Comparison of ENCODE assay signal across 8 mouse cellular contexts in the genomic region with DNA sequence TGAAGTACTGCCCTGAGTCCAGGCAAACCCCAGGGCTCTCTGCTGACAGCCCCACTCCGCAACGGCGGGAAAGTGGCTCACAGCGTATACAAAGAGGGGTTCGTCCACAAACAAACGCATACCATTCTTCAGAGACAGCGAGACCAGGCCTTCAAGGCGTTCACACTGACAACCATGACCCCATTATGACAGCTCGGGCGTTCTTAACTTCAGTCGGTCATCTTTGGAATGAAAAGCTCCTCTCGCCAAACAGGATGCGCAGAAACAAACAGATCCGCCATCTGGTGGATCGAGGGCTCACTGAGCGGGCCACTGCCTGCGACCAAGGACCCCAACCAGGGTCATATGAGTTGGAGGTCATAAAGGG. TPM values are rescaled to one million over a fixed set of nuclear protein-coding genes. Genes with fewer than 3 reads are reported as not detected.
A peak's percentile ranks its signal among the peaks of the same experiment; 100 is the strongest.
DNase-seq lines count a peak whose midpoint lies in the region; ATAC-seq and TF ChIP-seq lines count a peak whose summit lies in the region.

No protein-coding gene starts in this region.

- H3K79me2 ChIP-seq in liver, adult 2 months (ENCODE audit: control insufficient read depth, insufficient read depth, low read length) = no peaks in the 10 kb centered on the region

- peak overlapping the region; percentile 82 for H3K27ac ChIP-seq in forebrain, postnatal 0 days (ENCODE audit: low read depth, low read length)
- no peak overlapping the region for H3K27ac ChIP-seq in liver, adult 2 months (replicated peaks; ENCODE audit: insufficient read depth, low read depth, low read length)
- H3K27ac ChIP-seq in midbrain, postnatal 0 days (ENCODE audit: low read depth, low read length) = peak overlapping the region; percentile 81; the same call in 1 of the 2 replicates

- peak overlapping the region; percentile 63 for H3K9ac ChIP-seq in forebrain, postnatal 0 days
- peak overlapping the region; percentile 66 for H3K9ac ChIP-seq in liver, adult 2 months (ENCODE audit: low read depth, low read length)
- peak overlapping the region; percentile 84 for H3K9ac ChIP-seq in midbrain, postnatal 0 days (replicated peaks; ENCODE audit: low read length, poor library complexity, severe bottlenecking)

- no peak for TF ChIP-seq POLR2A in liver, adult 2 months (IDR thresholded peaks at IDR 0.05; ENCODE audit: extremely low read depth, insufficient read depth, low read length)

- no peak for TF ChIP-seq CTCF in forebrain, postnatal 0 days (IDR thresholded peaks at IDR 0.05; ENCODE audit: low read depth)
- no peak for TF ChIP-seq CTCF in liver, adult 2 months (IDR thresholded peaks at IDR 0.05; ENCODE audit: low read depth, low read length)
- peak; percentile 28 for TF ChIP-seq CTCF in midbrain, postnatal 0 days (IDR thresholded peaks at IDR 0.05)

- H3K4me2 ChIP-seq in forebrain, postnatal 0 days (ENCODE audit: low read depth) = peak overlapping the region; percentile 84
- H3K4me2 ChIP-seq in midbrain, postnatal 0 days (ENCODE audit: low read depth, low read length, poor library complexity, severe bottlenecking) = peak overlapping the region; percentile 90

- H3K4me1 ChIP-seq in forebrain, postnatal 0 days (ENCODE audit: insufficient read depth) = peaks cover 8% of the 10 kb centered on the region; the same call in 1 of the 2 replicates
- H3K4me1 ChIP-seq in liver, adult 2 months (ENCODE audit: control insufficient read depth, insufficient read depth, low read length) = 0 out of 2 replicates have a peak, but pooled peaks cover 4% of the 10 kb centered on the region
- no peaks in the 10 kb centered on the region for H3K4me1 ChIP-seq in midbrain, postnatal 0 days (ENCODE audit: insufficient read depth, low read length)

- WGBS in forebrain, postnatal 0 days = under 1% methylated on average over 17 of the region's 17 CpGs
- 5% methylated on average over 17 of the region's 17 CpGs for WGBS in liver, adult 2 months
- WGBS in midbrain, postnatal 0 days = under 1% methylated on average over 17 of the region's 17 CpGs

- H3K9me3 ChIP-seq in forebrain, postnatal 0 days (ENCODE audit: low read length) = no peaks in the 10 kb centered on the region
- H3K9me3 ChIP-seq in midbrain, postnatal 0 days (ENCODE audit: low read length) = no peaks in the 10 kb centered on the region

- H3K4me3 ChIP-seq in forebrain, postnatal 0 days (ENCODE audit: low read depth, low read length) = peak overlapping the region; percentile 90
- H3K4me3 ChIP-seq in liver, adult 2 months (ENCODE audit: insufficient read depth, low read depth, low read length) = peak overlapping the region; percentile 79
- peak overlapping the region; percentile 83 for H3K4me3 ChIP-seq in midbrain, postnatal 0 days (ENCODE audit: low read depth, low read length)

- ATAC-seq in forebrain, postnatal 0 days = no peak; the same call in 1 of the 2 replicates
- 0 out of 2 replicates have a peak, but pooled peaks have one; percentile 13 for ATAC-seq in midbrain, postnatal 0 days (ENCODE audit: low FRiP score)

- no peaks in the 10 kb centered on the region; the same call in 1 of the 2 replicates for H3K27me3 ChIP-seq in forebrain, postnatal 0 days (ENCODE audit: insufficient read depth, low read length)
- H3K27me3 ChIP-seq in liver, adult 2 months (ENCODE audit: control insufficient read depth, insufficient read depth, low read length) = no peaks in the 10 kb centered on the region
- no peaks in the 10 kb centered on the region for H3K27me3 ChIP-seq in midbrain, postnatal 0 days (ENCODE audit: insufficient read depth, low read length)

- peak; percentile 6 for DNase-seq in kidney, adult 11 months
- no peak for DNase-seq in kidney, postnatal 36 days
- DNase-seq in brain, adult 2 months (ENCODE audit: low read depth, low spot score) = peak; percentile 68
- DNase-seq in forebrain, postnatal 0 days = no peak
- no peak for DNase-seq in liver, adult 2 months (ENCODE audit: extremely low read depth, low read depth, low spot score)
- peak; percentile 39 for DNase-seq in midbrain, postnatal 0 days (ENCODE audit: low spot score)
- DNase-seq in T-cell, adult 2 months (ENCODE audit: low spot score) = no peak
- no peak for DNase-seq in gastrocnemius, postnatal 10 days

- no peaks in the 10 kb centered on the region for H3K36me3 ChIP-seq in forebrain, postnatal 0 days (ENCODE audit: insufficient read depth)
- H3K36me3 ChIP-seq in liver, adult 2 months (ENCODE audit: control insufficient read depth, insufficient read depth, low read length) = no peaks in the 10 kb centered on the region
- no peaks in the 10 kb centered on the region for H3K36me3 ChIP-seq in midbrain, postnatal 0 days (ENCODE audit: insufficient read depth, low read length)

RNA-seq across cellular contexts. Expression of a gene that starts 1.5 kb away (rescaled TPM):
- 19.5 and 21.8 TPM in 2 replicates for total RNA-seq in forebrain, postnatal 0 days (2014; rRNA removed)
- 10.0 and 10.6 TPM in 2 replicates for polyA plus RNA-seq in forebrain, postnatal 0 days (2015; fragmentation: Nextera tagmentation; extraction: Ambion mirVana)
- total RNA-seq in liver, adult 2 months (2014; rRNA removed) = 0.09 and 0.34 TPM in 2 replicates
- polyA plus RNA-seq in liver, adult 2 months (2012; rRNA removed) = 0.07 and 0.12 TPM in 2 replicates
- 9.9 and 16.3 TPM in 2 replicates for total RNA-seq in midbrain, postnatal 0 days (2014; rRNA removed)
- 5.2 and 5.5 TPM in 2 replicates for polyA plus RNA-seq in midbrain, postnatal 0 days (2015; fragmentation: Nextera tagmentation; extraction: Ambion mirVana)
- 1 to 10 TPM; 1.9 to 2.5 TPM for total RNA-seq in gastrocnemius, postnatal 10 days (2021)

RNA-seq across cellular contexts. Expression of a gene that starts 36.0 kb away (rescaled TPM):
- total RNA-seq in forebrain, postnatal 0 days (2014; rRNA removed) = 10.5 and 20.1 TPM in 2 replicates
- polyA plus RNA-seq in forebrain, postnatal 0 days (2015; fragmentation: Nextera tagmentation; extraction: Ambion mirVana) = 17.1 and 20.4 TPM in 2 replicates
- 16.6 TPM in 1 of 2 replicates, not detected in the other for total RNA-seq in liver, adult 2 months (2014; rRNA removed)
- polyA plus RNA-seq in liver, adult 2 months (2012; rRNA removed) = 0.11 and 0.24 TPM in 2 replicates
- 12.3 and 22.7 TPM in 2 replicates for total RNA-seq in midbrain, postnatal 0 days (2014; rRNA removed)
- 18.9 and 19.5 TPM in 2 replicates for polyA plus RNA-seq in midbrain, postnatal 0 days (2015; fragmentation: Nextera tagmentation; extraction: Ambion mirVana)
- over 10,000 TPM; 50,548 to 53,307 TPM for total RNA-seq in gastrocnemius, postnatal 10 days (2021)

RNA-seq across cellular contexts. Expression of a gene that starts 52.8 kb away (rescaled TPM):
- total RNA-seq in forebrain, postnatal 0 days (2014; rRNA removed) = 70.9 and 72.8 TPM in 2 replicates
- 113 and 127 TPM in 2 replicates for polyA plus RNA-seq in forebrain, postnatal 0 days (2015; fragmentation: Nextera tagmentation; extraction: Ambion mirVana)
- total RNA-seq in liver, adult 2 months (2014; rRNA removed) = 15.4 and 15.7 TPM in 2 replicates
- 24.4 and 24.6 TPM in 2 replicates for polyA plus RNA-seq in liver, adult 2 months (2012; rRNA removed)
- 54.2 and 59.8 TPM in 2 replicates for total RNA-seq in midbrain, postnatal 0 days (2014; rRNA removed)
- polyA plus RNA-seq in midbrain, postnatal 0 days (2015; fragmentation: Nextera tagmentation; extraction: Ambion mirVana) = 97.7 and 101 TPM in 2 replicates
- 10 to 100 TPM; 11.7 to 14.1 TPM for total RNA-seq in gastrocnemius, postnatal 10 days (2021)

Comparison
In these comparisons a context has a peak if more than half of its experiments do, and no peak if none do; other contexts are left out.
1. DNase-seq: peak in kidney, adult 11 months (single experiment), brain, adult 2 months (single experiment) and midbrain, postnatal 0 days (single experiment); none in kidney, postnatal 36 days (0 of 2), forebrain, postnatal 0 days (single experiment), liver, adult 2 months (single experiment), T-cell, adult 2 months (single experiment) and gastrocnemius, postnatal 10 days (single experiment).
2. RNA of a gene that starts 36.0 kb away (total RNA-seq): 50,548 to 53,307 TPM in gastrocnemius, postnatal 10 days; 12.3 to 22.7 TPM in midbrain, postnatal 0 days, 16.6 TPM in liver, adult 2 months and 10.5 to 20.1 TPM in forebrain, postnatal 0 days; every median in the first group is over 1,000 times any median in the second.
3. Peak in every context shown above with its lines, with median percentiles within 50 percentile points of each other: H3K4me3 ChIP-seq and H3K9ac ChIP-seq.